Comparison of ENCODE assay signal across 10 mouse cellular contexts in the genomic region with DNA sequence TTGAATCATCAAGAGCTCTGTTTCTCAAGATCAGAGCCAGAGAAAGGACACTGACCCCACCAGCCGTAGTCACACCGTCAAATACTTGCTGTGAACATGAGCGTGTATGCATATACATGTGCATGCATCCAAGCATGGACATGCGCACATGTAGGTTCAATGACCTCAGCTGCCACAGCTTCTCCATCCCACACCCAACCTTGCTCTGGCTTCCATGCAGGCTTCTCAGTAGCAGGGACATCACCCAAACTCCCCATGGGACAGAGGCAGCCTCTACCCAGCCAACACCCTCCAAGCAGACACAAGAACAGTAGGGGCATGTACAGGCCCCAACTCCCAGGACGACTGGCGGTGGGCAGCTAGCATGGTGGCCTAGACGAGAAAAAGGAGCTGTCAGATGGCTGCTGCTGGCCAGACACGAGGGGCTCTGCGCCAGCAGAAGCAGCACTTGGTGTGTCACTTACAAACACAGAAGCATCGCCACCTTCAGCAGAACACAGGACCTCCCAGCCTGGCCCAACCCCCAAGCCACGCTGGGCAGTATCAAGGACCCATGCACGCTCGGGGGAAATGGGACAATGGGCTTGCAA. TPM values are rescaled to one million over a fixed set of nuclear protein-coding genes. Genes with fewer than 3 reads are reported as not detected.
A peak's percentile ranks its signal among the peaks of the same experiment; 100 is the strongest.
DNase-seq lines count a peak whose midpoint lies in the region; ATAC-seq lines count a peak whose summit lies in the region.
"Had no signal": no experiment of that assay in that cellular context is flagged by ENCODE, and none has a peak within 500 bp of the region (broad histone marks: within the 10 kb centered on the region; RNA-seq: fewer than 3 reads in every experiment).

No protein-coding gene starts in this region.

- H3K4me1 ChIP-seq in heart, embryonic 10.5 days: peaks cover 93% of the 10 kb centered on the region
- peaks cover 82% of the 10 kb centered on the region for H3K4me1 ChIP-seq in lung, embryonic 16.5 days (replicated peaks; ENCODE audit: control insufficient read depth, insufficient read depth, low read length)
- peaks cover 95% of the 10 kb centered on the region for H3K4me1 ChIP-seq in limb, embryonic 12.5 days (replicated peaks)
- H3K4me1 ChIP-seq in stomach, embryonic 16.5 days (ENCODE audit: control insufficient read depth, insufficient read depth, low read length): peaks cover 89% of the 10 kb centered on the region

- no peaks in the 10 kb centered on the region for H3K9me3 ChIP-seq in heart, embryonic 10.5 days
- H3K9me3 ChIP-seq in lung, embryonic 16.5 days (ENCODE audit: control insufficient read depth, low read length): no peaks in the 10 kb centered on the region
- no peaks in the 10 kb centered on the region for H3K9me3 ChIP-seq in limb, embryonic 12.5 days
- H3K9me3 ChIP-seq in stomach, embryonic 16.5 days (replicated peaks; ENCODE audit: control insufficient read depth, low read length): no peaks in the 10 kb centered on the region

- peak overlapping the region; percentile 6 for H3K9ac ChIP-seq in lung, embryonic 16.5 days (ENCODE audit: low read length)
- H3K9ac ChIP-seq in limb, embryonic 12.5 days (replicated peaks): no peak overlapping the region
- peak overlapping the region; percentile 41; the same call in 1 of the 2 replicates for H3K9ac ChIP-seq in stomach, embryonic 16.5 days (ENCODE audit: low read length)

- intact Hi-C loops in heart, postnatal 25 days (cut with DNase I): no loop called here

- 78% methylated on average over 13 of the region's 13 CpGs for WGBS in heart, embryonic 10.5 days
- 61% methylated on average over 13 of the region's 13 CpGs for WGBS in lung, embryonic 16.5 days
- 92% methylated on average over 13 of the region's 13 CpGs for WGBS in limb, embryonic 12.5 days
- WGBS in stomach, embryonic 16.5 days: 80% methylated on average over 13 of the region's 13 CpGs

- H3K27ac ChIP-seq in heart, embryonic 10.5 days: peak overlapping the region; percentile 91; the same call in 1 of the 2 replicates
- peak overlapping the region; percentile 100 for H3K27ac ChIP-seq in lung, embryonic 16.5 days (ENCODE audit: low read length)
- peak overlapping the region; percentile 100; the same call in 1 of the 2 replicates for H3K27ac ChIP-seq in limb, embryonic 12.5 days
- H3K27ac ChIP-seq in stomach, embryonic 16.5 days (ENCODE audit: low read length): peak overlapping the region; percentile 99; the same call in 1 of the 2 replicates

- no peak for DNase-seq in heart, embryonic 10.5 days (ENCODE audit: low spot score)
- DNase-seq in heart, postnatal 25 days (ENCODE audit: low spot score): no peak
- DNase-seq in lung, postnatal 25 days (ENCODE audit: low spot score): no peak
- no peak for DNase-seq in adipocyte (ENCODE audit: low spot score)
- no peak for DNase-seq in ovary, postnatal 10 days (ENCODE audit: low spot score)
- DNase-seq: right cerebral cortex, adult 18-20 months; thymus, adult 18-20 months had no signal

- 0 out of 2 replicates have a peak, but pooled peaks cover 6% of the 10 kb centered on the region for H3K36me3 ChIP-seq in heart, embryonic 10.5 days
- H3K36me3 ChIP-seq in lung, embryonic 16.5 days (ENCODE audit: control insufficient read depth, insufficient read depth, low read length): no peaks in the 10 kb centered on the region
- H3K36me3 ChIP-seq in limb, embryonic 12.5 days: 0 out of 2 replicates have a peak, but pooled peaks cover 6% of the 10 kb centered on the region
- no peaks in the 10 kb centered on the region for H3K36me3 ChIP-seq in stomach, embryonic 16.5 days (ENCODE audit: control insufficient read depth, insufficient read depth, low read length)

- ATAC-seq in lung, embryonic 16.5 days (ENCODE audit: low read depth): no peak
- no peak for ATAC-seq in limb, embryonic 12.5 days (ENCODE audit: insufficient number of reproducible peaks, insufficient read depth, low FRiP score, low TSS enrichment, low read depth)
- ATAC-seq in stomach, embryonic 16.5 days (ENCODE audit: insufficient read depth, low FRiP score): no peak

- no peaks in the 10 kb centered on the region for H3K27me3 ChIP-seq in heart, embryonic 10.5 days (ENCODE audit: insufficient read depth, poor library complexity, severe bottlenecking)
- no peaks in the 10 kb centered on the region for H3K27me3 ChIP-seq in lung, embryonic 16.5 days (ENCODE audit: control insufficient read depth, insufficient read depth, low read depth, low read length)
- H3K27me3 ChIP-seq in limb, embryonic 12.5 days: no peaks in the 10 kb centered on the region
- no peaks in the 10 kb centered on the region for H3K27me3 ChIP-seq in stomach, embryonic 16.5 days (ENCODE audit: control insufficient read depth, insufficient read depth, low read length)

- H3K4me3 ChIP-seq in heart, embryonic 10.5 days: no peak overlapping the region
- no peak overlapping the region for H3K4me3 ChIP-seq in lung, embryonic 16.5 days (ENCODE audit: low read length)
- H3K4me3 ChIP-seq in limb, embryonic 12.5 days (replicated peaks): no peak overlapping the region
- H3K4me3 ChIP-seq in stomach, embryonic 16.5 days (replicated peaks; ENCODE audit: low read length): no peak overlapping the region

- peak overlapping the region; percentile 78; the same call in 1 of the 2 replicates for H3K4me2 ChIP-seq in lung, embryonic 16.5 days (ENCODE audit: low read depth, low read length)
- H3K4me2 ChIP-seq in limb, embryonic 12.5 days: peak overlapping the region; percentile 80
- H3K4me2 ChIP-seq in stomach, embryonic 16.5 days (ENCODE audit: low read depth, low read length): peak overlapping the region; percentile 85; the same call in 1 of the 2 replicates

RNA-seq across cellular contexts. Expression of gene Ncor2, which starts 40.1 kb away (rescaled TPM):
- 17.8 and 23.3 TPM in 2 replicates for polyA plus RNA-seq in heart, embryonic 10.5 days (2016; fragmentation: Nextera tagmentation; extraction: Ambion mirVana)
- 10 to 100 TPM; 67.8 to 89.5 TPM for total RNA-seq in heart, postnatal 25 days (2021)
- 20.3 and 27.3 TPM in 2 replicates for polyA plus RNA-seq in lung, embryonic 16.5 days (2015; fragmentation: Nextera tagmentation; extraction: Ambion mirVana)
- 27.2 and 29.4 TPM in 2 replicates for polyA plus RNA-seq in limb, embryonic 12.5 days (2016; fragmentation: Nextera tagmentation; extraction: Ambion mirVana)
- 21.4 and 24.6 TPM in 2 replicates for polyA plus RNA-seq in stomach, embryonic 16.5 days (2015; fragmentation: Nextera tagmentation; extraction: Ambion mirVana)
